Comparison of ENCODE assay signal across 9 mouse cellular contexts in genomic region chr5:112886687-112887491, GRCm38 (mm10). TPM values are rescaled to one million over a fixed set of nuclear protein-coding genes. Genes with fewer than 3 reads are reported as not detected.
DNase-seq lines count a peak whose midpoint lies in the region; ATAC-seq lines count a peak whose summit lies in the region.
"Had no signal": no experiment of that assay in that cellular context is flagged by ENCODE, and none has a peak within 500 bp of the region (broad histone marks: within the 10 kb centered on the region; RNA-seq: fewer than 3 reads in every experiment).

No protein-coding gene starts in this region.

- H3K4me3 ChIP-seq in intestine, embryonic 15.5 days (replicated peaks): no peak overlapping the region
- no peak overlapping the region for H3K4me3 ChIP-seq in intestine, embryonic 16.5 days (ENCODE audit: low read length)
- no peak overlapping the region for H3K4me3 ChIP-seq in embryonic facial prominence, embryonic 15.5 days (replicated peaks)
- no peak overlapping the region for H3K4me3 ChIP-seq in lung, embryonic 16.5 days (ENCODE audit: low read length)
- H3K4me3 ChIP-seq: layer of hippocampus, adult 2 months had no signal

- H3K4me1 ChIP-seq in intestine, embryonic 15.5 days (replicated peaks): no peaks in the 10 kb centered on the region
- no peaks in the 10 kb centered on the region for H3K4me1 ChIP-seq in intestine, embryonic 16.5 days (ENCODE audit: control insufficient read depth, insufficient read depth, low read length)
- H3K4me1 ChIP-seq in embryonic facial prominence, embryonic 15.5 days: peaks cover 10% of the 10 kb centered on the region; the same call in 1 of the 2 replicates
- H3K4me1 ChIP-seq in lung, embryonic 16.5 days (replicated peaks; ENCODE audit: control insufficient read depth, insufficient read depth, low read length): no peaks in the 10 kb centered on the region; the same call in 1 of the 2 replicates

- no peak overlapping the region for H3K9ac ChIP-seq in intestine, embryonic 15.5 days
- no peak overlapping the region for H3K9ac ChIP-seq in intestine, embryonic 16.5 days (ENCODE audit: low read depth, low read length)
- H3K9ac ChIP-seq in embryonic facial prominence, embryonic 15.5 days: no peak overlapping the region
- no peak overlapping the region for H3K9ac ChIP-seq in lung, embryonic 16.5 days (ENCODE audit: low read length)

- no peak overlapping the region for H3K4me2 ChIP-seq in intestine, embryonic 15.5 days (replicated peaks)
- H3K4me2 ChIP-seq in intestine, embryonic 16.5 days (ENCODE audit: low read depth, low read length): no peak overlapping the region
- H3K4me2 ChIP-seq in embryonic facial prominence, embryonic 15.5 days (replicated peaks): no peak overlapping the region
- H3K4me2 ChIP-seq in lung, embryonic 16.5 days (ENCODE audit: low read depth, low read length): no peak overlapping the region

- no peak overlapping the region for H3K27ac ChIP-seq in intestine, embryonic 15.5 days
- no peak overlapping the region for H3K27ac ChIP-seq in intestine, embryonic 16.5 days (ENCODE audit: low read length)
- peak overlapping the region; percentile 28; the same call in 1 of the 2 replicates for H3K27ac ChIP-seq in embryonic facial prominence, embryonic 15.5 days (replicated peaks)
- no peak overlapping the region for H3K27ac ChIP-seq in lung, embryonic 16.5 days (ENCODE audit: low read length)
- H3K27ac ChIP-seq: layer of hippocampus, adult 2 months had no signal

- 70% methylated on average over 17 of the region's 17 CpGs for WGBS in intestine, embryonic 15.5 days
- WGBS in intestine, embryonic 16.5 days: 66% methylated on average over 17 of the region's 17 CpGs
- WGBS in embryonic facial prominence, embryonic 15.5 days: 58% methylated on average over 17 of the region's 17 CpGs
- WGBS in lung, embryonic 16.5 days: 62% methylated on average over 17 of the region's 17 CpGs

- H3K36me3 ChIP-seq in intestine, embryonic 15.5 days: no peaks in the 10 kb centered on the region
- no peaks in the 10 kb centered on the region for H3K36me3 ChIP-seq in intestine, embryonic 16.5 days (ENCODE audit: control insufficient read depth, insufficient read depth, low read length)
- H3K36me3 ChIP-seq in embryonic facial prominence, embryonic 15.5 days: no peaks in the 10 kb centered on the region
- no peaks in the 10 kb centered on the region for H3K36me3 ChIP-seq in lung, embryonic 16.5 days (ENCODE audit: control insufficient read depth, insufficient read depth, low read length)

- DNase-seq in adrenal gland, adult 18-20 months (ENCODE audit: low spot score in 2 of 2): peak; percentile 33 to 48
- DNase-seq in heart, postnatal 10 days: peak; percentile 88 to 90

- intact Hi-C loops in heart, postnatal 10 days (cut with DNase I): no loop called here

- H3K9me3 ChIP-seq in intestine, embryonic 15.5 days: no peaks in the 10 kb centered on the region
- H3K9me3 ChIP-seq in intestine, embryonic 16.5 days (ENCODE audit: control insufficient read depth, low read length): no peaks in the 10 kb centered on the region
- H3K9me3 ChIP-seq in embryonic facial prominence, embryonic 15.5 days (replicated peaks): no peaks in the 10 kb centered on the region
- H3K9me3 ChIP-seq in lung, embryonic 16.5 days (ENCODE audit: control insufficient read depth, low read length): no peaks in the 10 kb centered on the region

- ATAC-seq in intestine, embryonic 15.5 days: 0 out of 2 replicates have a peak, but pooled peaks have one; percentile 17
- no peak for ATAC-seq in intestine, embryonic 16.5 days
- peak; percentile 16; the same call in 1 of the 2 replicates for ATAC-seq in embryonic facial prominence, embryonic 15.5 days (ENCODE audit: insufficient number of reproducible peaks, low FRiP score, low TSS enrichment, low read depth)
- peak; percentile 31; the same call in 1 of the 2 replicates for ATAC-seq in lung, embryonic 16.5 days (ENCODE audit: low read depth)
- ATAC-seq in inflammation-experienced regulatory T-cells, adult 6 months: no peak
- no peak for ATAC-seq in CD4-positive, CD25-positive, alpha-beta regulatory T cell, adult 4 months

- H3K27me3 ChIP-seq in intestine, embryonic 15.5 days (replicated peaks): no peaks in the 10 kb centered on the region
- H3K27me3 ChIP-seq in intestine, embryonic 16.5 days (replicated peaks; ENCODE audit: control insufficient read depth, insufficient read depth, low read length): no peaks in the 10 kb centered on the region
- no peaks in the 10 kb centered on the region for H3K27me3 ChIP-seq in embryonic facial prominence, embryonic 15.5 days
- no peaks in the 10 kb centered on the region for H3K27me3 ChIP-seq in lung, embryonic 16.5 days (ENCODE audit: control insufficient read depth, insufficient read depth, low read depth, low read length)

RNA-seq across cellular contexts. Expression of gene Myo18b, which starts 9.3 kb away (rescaled TPM):
- polyA plus RNA-seq in intestine, embryonic 15.5 days (2015; fragmentation: Nextera tagmentation; extraction: Ambion mirVana): 0.39 and 0.40 TPM in 2 replicates
- 0.31 and 0.40 TPM in 2 replicates for polyA plus RNA-seq in intestine, embryonic 16.5 days (2015; fragmentation: Nextera tagmentation; extraction: Ambion mirVana)
- total RNA-seq in adrenal gland, adult 18-20 months (2021): under 1 TPM; 0.07 to 0.45 TPM
- 2.6 and 4.4 TPM in 2 replicates for polyA plus RNA-seq in embryonic facial prominence, embryonic 15.5 days (2015; fragmentation: Nextera tagmentation; extraction: Ambion mirVana)
- total RNA-seq in heart, postnatal 10 days (2021): 100 to 1,000 TPM; 222 to 227 TPM
- polyA plus RNA-seq in lung, embryonic 16.5 days (2015; fragmentation: Nextera tagmentation; extraction: Ambion mirVana): 1.1 and 1.3 TPM in 2 replicates
- not detected for polyA plus RNA-seq in inflammation-experienced regulatory T-cells, adult 6 months (2017; shearing (Covaris generic))
- polyA plus RNA-seq in CD4-positive, CD25-positive, alpha-beta regulatory T cell, adult 4 months (2017; shearing (Covaris generic)): not detected

Comparison
In these comparisons a context has a peak if more than half of its experiments do, and no peak if none do; other contexts are left out.
1. ATAC-seq: peak in intestine, embryonic 15.5 days (single experiment), embryonic facial prominence, embryonic 15.5 days (single experiment) and lung, embryonic 16.5 days (single experiment); none in intestine, embryonic 16.5 days (single experiment), inflammation-experienced regulatory T-cells, adult 6 months (single experiment) and CD4-positive, CD25-positive, alpha-beta regulatory T cell, adult 4 months (single experiment).